Mouse (Mus musculus) midbrain, embryonic 14.5 days (tissue): ENCODE results near the gene Dtx1. TPM values are rescaled to one million over a fixed set of nuclear protein-coding genes. Genes with fewer than 3 reads are reported as not detected.

Experiments
- ATAC-seq: fragments of 200-750 bp; cut with Nextera tagmentation; 2 replicates; pipeline ENCODE4 v1.8.0; 2017; ENCODE audit warnings: moderate number of reproducible peaks, moderate library complexity; ENCODE audit not compliant: low FRiP score, low TSS enrichment
- DNase-seq: peaks from one replicate; pipeline ENCODE4 v3.0.0-alpha.2; 2015
- H3K27ac ChIP-seq: fragments of 300-500 bp; sonication (generic); replicated peaks from 2 replicates; pipeline ENCODE4 v1.5.1; 2014; ENCODE audit warnings: mild to moderate bottlenecking, low read depth, low read length, moderate library complexity
- H3K27me3 ChIP-seq: fragments of 300-500 bp; sonication (generic); 2 replicates; pipeline ENCODE4 v1.6.1; 2014; ENCODE audit warnings: low read length, control low read depth, mixed read lengths; ENCODE audit not compliant: control insufficient read depth, insufficient read depth
- H3K36me3 ChIP-seq: fragments of 300-500 bp; sonication (generic); 2 replicates; pipeline ENCODE4 v1.6.1; 2014; ENCODE audit warnings: low read length, control low read depth; ENCODE audit not compliant: control insufficient read depth, insufficient read depth
- H3K4me1 ChIP-seq: fragments of 300-500 bp; sonication (generic); 2 replicates; pipeline ENCODE4 v1.6.1; 2014; ENCODE audit warnings: mild to moderate bottlenecking, antibody characterized with exemption, low read length, control low read depth; ENCODE audit not compliant: control insufficient read depth, insufficient read depth
- H3K4me2 ChIP-seq: fragments of 300-500 bp; sonication (generic); 2 replicates; pipeline ENCODE4 v1.6.1; 2014; ENCODE audit warnings: mild to moderate bottlenecking, low read length, moderate library complexity
- H3K4me3 ChIP-seq: fragments of 300-500 bp; sonication (generic); replicated peaks from 2 replicates; pipeline ENCODE4 v1.5.1; 2014; ENCODE audit warnings: low read depth, low read length
- H3K9ac ChIP-seq: fragments of 300-500 bp; sonication (generic); replicated peaks from 2 replicates; pipeline ENCODE4 v1.6.1; 2014; ENCODE audit warnings: mild to moderate bottlenecking, low read length, moderate library complexity
- H3K9me3 ChIP-seq: fragments of 300-500 bp; sonication (generic); 2 replicates; pipeline ENCODE4 v1.6.1; 2016; ENCODE audit warnings: low read length, control low read depth, mixed read lengths; ENCODE audit not compliant: control insufficient read depth
- WGBS: fragments of 180-500 bp; shearing (Covaris S2); extraction: QIAGEN DNeasy Blood & Tissue Kit; methylation state at CpG from one replicate; pipeline ENCODE4 v1.1.7; 2014; 5-methylcytosine and 5-hydroxymethylcytosine counted together
- polyA plus RNA-seq: library from polyadenylated mRNA; unstranded; fragments of >200 nt; fragmentation: Nextera tagmentation; extraction: Ambion mirVana; gene quantifications from 2 replicates; pipeline ENCODE4 v1.2.1, GENCODE M21; 2014

Dtx1 gene
- polyA plus RNA-seq, 1 experiment from 2014 or later: 50.0 TPM

DNA sequence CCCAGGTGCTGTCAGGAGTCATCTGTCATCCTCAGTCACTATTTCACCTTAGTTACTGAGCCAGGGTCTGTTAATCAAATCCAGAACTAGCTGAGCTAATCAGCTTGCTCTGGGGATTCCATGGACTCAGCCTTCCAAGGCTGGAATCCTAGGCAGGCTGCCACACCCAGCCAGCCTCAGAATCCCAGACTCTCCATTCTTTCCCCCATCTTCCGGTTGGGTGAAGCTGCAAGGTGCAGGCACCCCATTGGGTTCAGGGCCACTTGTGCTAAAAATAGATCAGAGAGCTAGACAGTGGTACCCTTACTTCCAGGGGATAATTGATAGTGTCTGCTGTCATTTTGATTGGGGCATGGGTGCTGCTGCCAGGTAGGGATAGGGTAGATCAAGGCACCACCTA is 21.0 kb upstream of the Dtx1 start:
- Histone ChIP-seq H3K4me1 (no peaks in the 10 kb centered on the region), H3K4me2 (no peak overlapping the region), H3K9me3 (no peaks in the 10 kb centered on the region), H3K9ac (no peak overlapping the region), H3K27me3 (no peaks in the 10 kb centered on the region), H3K4me3 (no peak overlapping the region), H3K36me3 (no peaks in the 10 kb centered on the region), H3K27ac (no peak overlapping the region)
- WGBS: 71% methylated on average over 1 of the region's 1 CpGs
- ATAC-seq (no peak), DNase-seq (no peak)

DNA sequence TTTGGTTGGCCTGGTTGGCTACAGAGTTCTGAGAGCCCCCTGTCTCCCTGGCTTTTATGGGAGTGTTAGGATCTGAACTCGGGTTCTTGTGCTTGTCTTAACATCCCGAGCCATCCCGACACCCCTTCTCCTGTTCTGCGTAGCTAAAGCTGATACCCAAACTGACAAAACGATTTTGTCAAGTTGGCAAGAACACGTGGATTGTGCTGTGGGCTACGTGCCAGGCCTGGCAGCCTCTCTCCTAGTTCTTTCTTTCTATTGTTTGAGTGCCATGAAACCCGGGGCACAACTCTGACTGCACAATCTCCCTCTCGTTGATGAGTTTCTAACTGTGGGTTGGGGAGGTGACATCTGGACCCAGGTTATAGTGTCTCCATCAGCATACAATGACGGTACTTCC is 17.6 kb upstream of the Dtx1 start:
- Histone ChIP-seq H3K4me3 (no peak overlapping the region), H3K9me3 (no peaks in the 10 kb centered on the region), H3K36me3 (no peaks in the 10 kb centered on the region), H3K27me3 (no peaks in the 10 kb centered on the region), H3K4me1 (no peaks in the 10 kb centered on the region), H3K4me2 (no peak overlapping the region), H3K27ac (no peak overlapping the region), H3K9ac (no peak overlapping the region)
- ATAC-seq (no peak), DNase-seq (peak; percentile 57)
- whole genome bisulfite sequencing: 67% methylated on average over 10 of the region's 10 CpGs

DNA sequence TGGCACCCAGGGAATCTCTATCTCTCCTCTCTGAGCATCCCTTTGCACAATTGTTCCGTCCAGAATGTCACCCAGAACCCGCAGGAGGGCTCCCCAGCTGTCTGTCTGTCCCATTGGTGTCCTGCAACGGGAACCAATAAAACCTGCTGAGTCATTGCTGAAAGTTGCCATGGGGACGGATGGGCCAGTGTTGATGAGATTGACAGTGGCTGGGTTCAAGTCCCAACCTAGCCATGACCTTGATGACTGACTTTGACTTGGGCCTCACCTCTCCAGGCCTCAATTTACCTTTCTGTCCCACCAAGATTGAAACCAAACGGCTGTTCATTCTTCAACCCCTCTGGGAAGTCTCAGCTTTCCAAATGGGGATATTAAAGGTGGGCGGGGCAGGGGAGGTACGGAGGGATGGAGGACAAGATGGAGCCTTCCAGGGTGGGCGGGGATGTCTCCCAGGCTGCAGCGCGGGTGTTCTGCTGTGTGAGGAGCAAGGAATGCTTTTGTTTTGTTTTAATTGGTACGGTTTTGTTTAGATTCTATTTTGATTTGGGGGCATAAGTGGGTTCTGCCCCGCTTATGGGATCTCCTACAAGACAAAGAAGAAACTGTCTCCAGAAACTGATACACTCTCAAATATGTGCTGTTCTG is 14.2 kb upstream of the Dtx1 start:
- H3K27me3 ChIP-seq: no peaks in the 10 kb centered on the region
- no peak overlapping the region for H3K27ac ChIP-seq
- ATAC-seq: no peak
- no peak overlapping the region for H3K9ac ChIP-seq
- H3K4me2 ChIP-seq: no peak overlapping the region
- no peaks in the 10 kb centered on the region for H3K9me3 ChIP-seq
- WGBS: 63% methylated on average over 12 of the region's 12 CpGs
- DNase-seq: no peak
- no peak overlapping the region for H3K4me3 ChIP-seq
- H3K36me3 ChIP-seq: no peaks in the 10 kb centered on the region
- H3K4me1 ChIP-seq: no peaks in the 10 kb centered on the region

DNA sequence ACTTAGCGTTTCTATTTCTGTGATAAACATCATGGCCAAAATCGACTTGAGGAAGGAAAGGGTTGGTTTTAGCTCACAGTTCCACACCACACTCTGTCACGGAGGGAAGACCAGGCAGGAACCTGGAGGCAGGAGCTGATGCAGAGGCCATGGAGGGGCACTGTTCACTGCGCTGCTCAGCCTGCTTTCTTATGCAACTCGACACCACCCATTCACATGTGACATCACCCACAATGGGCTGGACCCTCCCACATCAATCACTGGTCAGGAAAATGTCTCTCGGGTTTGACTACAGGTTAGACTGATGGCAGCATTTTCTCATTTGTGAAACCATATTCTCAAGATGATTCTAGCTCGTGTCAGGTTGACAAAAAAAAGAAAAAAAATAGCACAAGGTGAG is 9.3 kb upstream of the Dtx1 start:
- Histone ChIP-seq H3K4me1 (no peaks in the 10 kb centered on the region), H3K4me3 (no peak overlapping the region), H3K9me3 (no peaks in the 10 kb centered on the region), H3K4me2 (no peak overlapping the region), H3K36me3 (no peaks in the 10 kb centered on the region), H3K9ac (no peak overlapping the region), H3K27ac (no peak overlapping the region), H3K27me3 (no peaks in the 10 kb centered on the region)
- WGBS: 62% methylated on average over 7 of the region's 7 CpGs
- DNase-seq: no peak
- ATAC-seq: no peak

DNA sequence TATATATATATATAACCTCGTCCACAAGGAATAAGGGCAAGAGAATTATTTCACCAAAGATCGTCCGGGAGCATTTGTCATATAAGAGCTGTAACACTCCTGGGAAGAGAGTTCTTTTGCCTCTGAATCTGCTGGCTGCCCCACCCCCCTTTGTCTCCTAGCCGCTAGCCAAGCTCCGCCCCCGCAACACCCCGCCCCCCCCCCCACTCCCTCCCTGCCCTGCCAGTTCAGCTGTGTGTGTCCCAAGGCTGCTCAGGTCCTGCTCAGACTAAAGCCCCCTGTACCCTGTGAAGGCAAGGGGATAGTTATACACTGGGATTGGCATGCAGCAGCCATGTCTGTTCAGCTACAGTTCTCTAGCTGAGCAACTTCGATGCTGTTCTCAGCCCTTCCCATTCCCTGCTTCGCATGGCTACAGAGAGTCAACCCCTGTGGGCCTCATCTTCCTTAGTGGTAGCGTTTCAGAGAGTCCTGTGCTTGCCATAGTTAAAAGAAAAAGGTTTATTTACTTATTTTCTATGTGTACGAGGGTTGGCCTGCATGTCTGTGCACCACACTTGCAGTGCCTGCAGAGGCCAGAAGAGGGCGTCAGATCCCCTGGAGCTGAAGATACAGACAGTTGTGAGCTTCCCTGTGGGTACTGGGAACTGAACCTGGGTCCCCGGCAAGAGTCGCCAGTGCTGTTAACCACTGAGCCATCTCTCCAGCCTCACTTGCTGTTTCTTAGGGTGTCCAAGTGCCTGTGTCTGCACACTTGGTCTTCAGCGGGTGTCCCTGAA is 7.1 kb upstream of the Dtx1 start:
- Histone ChIP-seq H3K4me2 (no peak overlapping the region), H3K36me3 (no peaks in the 10 kb centered on the region), H3K4me1 (no peaks in the 10 kb centered on the region), H3K4me3 (no peak overlapping the region), H3K27ac (no peak overlapping the region), H3K9ac (no peak overlapping the region), H3K27me3 (no peaks in the 10 kb centered on the region; the same call in 1 of the 2 replicates), H3K9me3 (no peaks in the 10 kb centered on the region)
- 52% methylated on average over 15 of the region's 15 CpGs for WGBS
- DNase-seq (no peak), ATAC-seq (no peak)

DNA sequence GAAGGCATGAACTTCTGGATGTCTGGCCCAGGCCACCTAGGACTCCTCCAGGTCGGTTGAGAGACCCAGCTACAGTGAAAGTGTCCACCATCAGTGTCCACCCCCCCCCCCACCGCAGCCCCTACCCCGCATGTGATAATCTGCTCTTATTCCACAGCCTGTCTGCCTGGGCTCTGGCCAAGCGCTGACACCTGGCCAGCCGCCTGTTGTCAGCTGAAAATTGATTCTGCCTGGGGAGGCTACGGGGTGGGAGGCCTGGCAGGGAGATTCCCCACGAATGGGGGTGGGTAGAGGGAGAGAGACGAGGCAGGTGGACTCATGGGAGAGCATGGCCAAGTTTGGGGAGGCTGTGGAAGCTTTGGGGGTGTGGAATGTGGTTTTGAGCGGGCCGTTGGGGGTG is 5.4 kb upstream of the Dtx1 start:
- no peaks in the 10 kb centered on the region for H3K9me3 ChIP-seq
- no peak overlapping the region for H3K27ac ChIP-seq
- no peak for DNase-seq
- no peak overlapping the region for H3K4me2 ChIP-seq
- no peaks in the 10 kb centered on the region for H3K4me1 ChIP-seq
- no peak overlapping the region for H3K9ac ChIP-seq
- no peaks in the 10 kb centered on the region for H3K36me3 ChIP-seq
- H3K27me3 ChIP-seq: peaks cover 4% of the 10 kb centered on the region; the same call in 1 of the 2 replicates
- 77% methylated on average over 10 of the region's 10 CpGs for WGBS
- no peak overlapping the region for H3K4me3 ChIP-seq
- no peak for ATAC-seq

DNA sequence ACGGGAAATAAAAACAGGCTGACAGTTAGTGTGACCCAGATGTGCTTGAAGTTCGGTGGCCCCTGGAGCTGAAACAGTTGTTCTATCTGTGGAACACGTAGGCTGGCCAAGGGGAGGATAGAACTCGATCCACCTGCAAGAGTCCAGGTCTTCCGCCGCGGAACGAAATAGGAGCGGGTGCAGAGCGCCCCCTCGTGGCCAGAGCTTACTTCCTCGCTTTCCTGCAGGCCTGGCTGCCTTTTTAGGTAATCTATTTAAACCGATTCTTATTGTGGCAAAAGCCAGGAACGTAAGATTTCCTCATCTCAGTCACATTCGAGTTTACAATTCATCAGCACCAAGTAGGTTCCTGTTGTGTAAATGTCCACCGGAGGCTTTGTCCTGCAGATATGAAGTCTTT is 2.6 kb upstream of the Dtx1 start:
- no peak overlapping the region for H3K27ac ChIP-seq
- peaks cover 4% of the 10 kb centered on the region; the same call in 1 of the 2 replicates for H3K27me3 ChIP-seq
- 0 out of 2 replicates have a peak overlapping the region, but pooled peaks have one; percentile 1 for H3K4me2 ChIP-seq
- no peaks in the 10 kb centered on the region for H3K36me3 ChIP-seq
- H3K9me3 ChIP-seq: no peaks in the 10 kb centered on the region
- H3K4me1 ChIP-seq: peaks cover 7% of the 10 kb centered on the region; the same call in 1 of the 2 replicates
- WGBS: 3% methylated on average over 16 of the region's 16 CpGs
- peak overlapping the region; percentile 12; the same call in 1 of the 2 replicates for H3K9ac ChIP-seq
- no peak for ATAC-seq
- H3K4me3 ChIP-seq: no peak overlapping the region
- peak; percentile 91 for DNase-seq

DNA sequence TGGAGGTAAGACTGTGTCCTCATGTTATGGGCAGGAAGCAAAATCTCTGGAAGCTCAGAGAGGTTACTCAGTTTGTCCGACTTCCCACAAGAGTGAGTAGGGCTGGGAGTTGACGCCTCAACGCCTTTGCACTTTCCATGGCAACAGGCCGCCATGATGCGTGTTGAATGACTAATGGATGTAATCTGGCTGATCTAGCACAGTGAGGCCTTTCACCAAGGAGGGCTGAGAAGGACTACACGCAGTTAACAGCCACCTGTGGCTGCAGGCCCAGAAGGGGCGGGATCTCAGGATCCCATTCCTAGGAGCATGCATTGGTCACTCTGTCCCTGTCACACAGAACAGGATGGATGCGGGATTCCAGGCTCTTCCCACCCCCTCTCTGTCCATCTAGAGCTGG is 994 bp upstream of the Dtx1 start:
- no peak overlapping the region for H3K27ac ChIP-seq
- DNase-seq (peak; percentile 46), ATAC-seq (no peak; the same call in 1 of the 2 replicates)
- no peak overlapping the region for H3K9ac ChIP-seq
- no peak overlapping the region for H3K4me2 ChIP-seq
- no peaks in the 10 kb centered on the region for H3K36me3 ChIP-seq
- peaks cover 4% of the 10 kb centered on the region; the same call in 1 of the 2 replicates for H3K27me3 ChIP-seq
- no peaks in the 10 kb centered on the region for H3K9me3 ChIP-seq
- H3K4me3 ChIP-seq: no peak overlapping the region
- 60% methylated on average over 8 of the region's 8 CpGs for WGBS
- H3K4me1 ChIP-seq: peaks cover 19% of the 10 kb centered on the region; the same call in 1 of the 2 replicates
